Mouse (Mus musculus): Measurements from ENCODE around the gene Tbk1.

The Tbk1 gene

DNA sequence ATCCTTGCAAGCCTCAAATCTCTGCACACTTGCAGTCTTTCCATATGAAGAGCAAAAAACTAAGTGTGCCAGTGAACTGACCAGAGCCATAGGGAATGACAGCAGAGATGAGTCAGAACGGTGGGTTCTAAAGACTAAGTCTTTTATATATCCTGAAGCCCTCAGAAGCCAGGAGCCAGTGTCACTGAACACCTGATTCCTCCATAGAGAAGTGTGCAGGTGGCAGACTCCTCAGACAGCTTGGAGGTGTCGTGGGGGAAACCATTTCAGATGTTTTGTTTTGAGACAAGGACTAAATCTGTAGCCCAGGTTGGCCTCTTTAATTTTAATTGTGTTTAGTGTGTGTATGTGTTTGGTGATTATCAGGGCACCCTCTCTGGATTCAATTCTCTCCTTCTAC, 87.5 kb downstream of the Tbk1 start:
- in situ Hi-C loops (cut with MboI): no loop called here

DNA sequence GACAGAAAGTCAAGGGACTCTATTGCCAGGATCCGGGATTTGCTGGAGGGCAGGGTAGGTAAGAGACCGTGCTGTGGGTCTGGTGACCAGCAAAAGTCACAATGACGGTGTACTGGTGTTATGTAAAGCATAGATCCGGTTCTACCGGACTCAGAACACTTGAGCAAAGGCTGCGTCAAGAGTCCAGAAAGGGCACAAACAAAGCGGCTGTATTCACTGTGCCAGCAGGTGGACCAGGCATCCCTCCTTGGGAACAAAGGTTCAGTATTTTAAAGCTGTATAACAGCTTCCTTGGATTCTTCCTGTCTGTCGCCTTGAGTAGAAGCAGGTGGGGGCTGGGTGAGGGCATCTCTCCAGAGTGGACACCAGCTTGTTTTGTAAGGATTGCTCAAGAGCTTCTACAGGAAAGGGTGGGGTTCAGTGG, 88.1 kb downstream of the Tbk1 start:
- in situ Hi-C loops (cut with MboI): no loop called here

DNA sequence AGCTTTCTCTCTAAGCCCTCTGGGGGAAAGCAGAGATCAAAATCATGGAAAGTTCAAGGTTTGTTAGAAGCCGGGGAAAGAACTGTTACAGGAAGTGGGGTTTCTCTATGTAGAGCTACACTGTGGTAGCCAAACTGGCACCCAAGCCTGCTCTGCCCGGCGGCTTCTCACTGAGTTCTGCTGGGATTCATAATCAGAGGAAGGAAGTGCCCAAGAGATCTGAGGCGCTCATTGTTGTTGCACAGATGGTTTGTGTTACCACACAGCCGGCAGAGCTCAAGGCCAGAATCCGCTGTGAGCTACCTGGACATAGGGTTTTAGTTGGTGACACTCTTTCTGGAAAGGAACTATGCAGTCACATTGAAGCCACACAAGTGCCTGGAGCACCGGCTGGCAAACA, 88.6 kb downstream of the Tbk1 start:
- in situ Hi-C loops (cut with MboI): no loop called here

DNA sequence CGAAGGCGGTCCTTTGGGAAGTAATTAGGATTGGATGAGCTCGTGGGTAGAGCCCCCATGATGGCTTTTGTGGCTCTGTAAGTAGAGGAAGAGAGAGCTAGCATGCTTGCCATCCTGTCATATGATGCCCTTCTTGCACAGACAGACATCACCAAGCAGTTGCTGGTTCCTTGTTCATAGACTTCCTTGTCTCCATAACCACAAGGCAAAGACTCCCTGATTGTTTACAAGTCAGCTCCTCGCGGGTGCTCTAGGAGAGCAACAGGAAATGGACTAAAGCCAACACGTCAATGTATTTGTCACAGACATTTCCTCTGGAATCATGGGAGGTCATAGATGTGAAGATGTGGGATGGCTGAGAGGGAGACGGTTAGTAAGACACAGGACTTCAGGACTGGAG, 90.0 kb downstream of the Tbk1 start:
- in situ Hi-C loops (cut with MboI): no loop called here

Data from mature B cell (primary cell).